Mouse (Mus musculus) heart, adult 11 months (tissue): ENCODE results near the gene Mindy2.
A peak's percentile ranks its signal among the peaks of the same experiment; 100 is the strongest.

ENCODE experiments used
- DNase-seq: peaks from one replicate; pipeline ENCODE4 v3.0.0; 2022

The Mindy2 gene

DNA sequence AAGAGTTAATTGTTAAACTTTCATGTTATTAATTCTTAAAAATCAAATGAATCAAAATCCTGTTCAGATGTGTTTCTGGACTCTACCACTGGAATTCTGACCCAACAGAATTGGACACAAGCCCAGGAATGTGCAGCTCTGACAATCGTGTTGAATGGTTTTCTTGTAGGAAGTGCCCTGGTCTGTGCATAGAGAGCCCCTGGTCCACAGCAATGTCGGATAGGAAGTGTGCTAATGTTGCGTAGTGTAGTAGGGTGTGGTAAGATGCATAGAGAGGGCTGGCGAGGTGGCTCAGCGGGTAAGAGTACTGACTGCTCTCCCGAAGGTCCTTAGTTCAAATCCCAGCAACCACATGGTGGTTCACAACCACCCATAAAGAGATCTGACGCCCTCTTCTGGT lies 9.8 kb upstream of the Mindy2 start:
- DNase-seq = peak; percentile 92

GRCm38 (mm10) chr9:70665372-70666145 lies 8.6 kb upstream of the Mindy2 start:
- no peak for DNase-seq

- DNase-seq = no peak
These were observed 7.9 kb upstream of the Mindy2 start for GRCm38 (mm10) chr9:70664847-70665246.

GRCm38 (mm10) chr9:70658266-70658665 lies 1.3 kb upstream of the Mindy2 start:
- DNase-seq = no peak

DNA sequence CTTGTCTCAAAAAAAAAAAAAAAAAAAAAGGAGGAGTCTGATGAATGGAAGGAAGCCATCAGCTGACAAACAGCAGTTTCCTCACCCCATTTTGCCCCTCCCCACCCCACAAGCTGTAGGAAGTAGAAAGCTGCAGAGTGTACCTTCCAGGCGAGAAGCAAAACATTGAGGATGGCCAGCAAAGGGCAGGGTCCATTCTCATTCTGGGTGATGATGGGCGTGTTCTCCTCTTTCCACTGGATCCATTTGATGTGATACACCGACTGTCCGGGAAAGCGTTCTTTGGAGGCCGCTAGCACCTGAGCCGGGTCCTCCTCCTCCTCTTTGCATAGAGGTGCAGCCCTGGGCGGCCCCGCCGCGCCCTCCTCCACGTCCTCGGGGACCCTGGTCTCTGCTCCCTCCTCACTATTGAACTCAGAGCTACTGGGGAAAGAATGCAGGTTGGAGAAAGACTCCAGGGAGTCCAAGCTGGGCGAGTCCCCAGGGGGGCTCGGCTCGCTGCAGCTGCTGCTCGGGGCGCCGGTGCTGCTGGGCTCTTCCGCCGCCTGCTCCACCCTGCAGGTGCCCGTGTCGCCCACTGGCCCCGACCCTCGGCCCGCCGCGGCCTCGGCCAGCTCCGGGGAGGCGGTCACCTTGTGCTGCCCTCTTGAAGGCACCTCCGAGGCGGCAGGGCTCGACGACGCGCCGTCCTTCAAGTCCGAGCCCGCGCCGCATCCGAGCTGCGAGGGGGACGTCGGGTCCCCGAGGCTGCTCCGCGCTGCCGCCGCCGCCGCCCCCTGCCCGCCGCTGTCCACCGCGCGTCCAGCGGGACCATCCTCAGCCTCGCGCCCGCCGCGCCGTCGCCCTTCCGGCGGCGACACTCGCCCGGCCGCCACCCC lies 605 bp downstream of the Mindy2 start, which contains the start of gene Gm10642:
Gene Gm10642 (plus strand): TSS at position 122 of the 878 bp plus-strand sequence.
- peak; percentile 97 for DNase-seq

DNA sequence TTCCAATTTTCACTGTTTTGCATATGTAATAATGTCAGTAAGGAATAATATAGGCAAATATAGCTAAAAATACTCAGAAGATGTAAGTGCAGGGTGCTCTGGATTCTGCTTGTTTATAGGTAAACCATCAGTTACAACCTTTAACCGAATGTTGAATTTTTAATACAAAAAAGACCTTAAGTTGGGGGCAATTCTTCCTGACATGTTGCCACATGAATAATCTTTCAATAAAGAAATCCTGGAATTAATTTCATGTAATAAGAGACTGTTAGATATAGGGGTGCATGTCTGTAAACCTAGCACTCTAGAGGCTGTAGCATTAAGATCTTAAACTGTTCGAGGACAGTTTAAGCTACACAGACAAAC lies 1.2 kb downstream of the Mindy2 start:
- no peak for DNase-seq

DNA sequence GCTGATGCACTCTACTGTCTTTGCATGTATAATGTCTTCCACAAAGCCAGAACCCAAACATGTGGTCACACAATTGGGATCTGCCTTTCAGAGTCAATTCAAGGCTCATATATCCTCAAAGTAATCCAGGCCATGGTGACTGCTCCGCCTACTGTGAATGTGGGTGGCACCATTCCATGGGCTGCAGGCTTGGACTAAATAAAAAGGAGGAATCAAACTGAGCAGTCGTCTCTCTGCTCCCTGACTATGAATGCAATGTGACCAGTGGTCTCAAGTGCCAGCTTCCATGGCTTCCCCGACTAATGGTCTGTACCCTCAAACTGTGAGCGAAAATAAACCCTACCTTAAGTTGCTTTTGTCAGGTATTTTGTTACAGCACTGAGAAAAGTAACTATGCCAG lies 2.5 kb downstream of the Mindy2 start:
- no peak for DNase-seq

GRCm38 (mm10) chr9:70653875-70654274 lies 3.1 kb downstream of the Mindy2 start:
- no peak for DNase-seq

- DNase-seq = no peak
These were observed 4.8 kb downstream of the Mindy2 start for GRCm38 (mm10) chr9:70652221-70652620.

- DNase-seq = peak; percentile 55
These were observed 6.0 kb downstream of the Mindy2 start for GRCm38 (mm10) chr9:70650994-70651393.

DNA sequence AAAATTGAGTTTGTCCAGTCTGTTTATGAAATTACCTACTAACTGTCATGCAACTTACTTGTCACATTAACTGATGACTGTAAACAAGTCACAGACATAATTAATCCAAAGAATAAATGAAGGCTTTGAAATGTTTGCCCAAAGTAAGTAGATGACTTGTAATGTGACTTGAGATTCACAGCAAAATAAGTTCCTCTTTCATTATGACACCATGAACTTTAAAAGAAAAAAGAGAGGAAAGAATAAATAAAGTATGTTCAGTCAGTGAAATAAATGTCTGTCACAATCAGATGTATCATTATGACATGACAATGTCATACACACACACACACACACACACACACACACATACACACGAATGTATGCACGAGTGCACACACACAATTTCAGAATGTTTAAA lies 6.7 kb downstream of the Mindy2 start:
- no peak for DNase-seq

GRCm38 (mm10) chr9:70636748-70637147 lies 20.2 kb downstream of the Mindy2 start:
- DNase-seq = no peak

DNA sequence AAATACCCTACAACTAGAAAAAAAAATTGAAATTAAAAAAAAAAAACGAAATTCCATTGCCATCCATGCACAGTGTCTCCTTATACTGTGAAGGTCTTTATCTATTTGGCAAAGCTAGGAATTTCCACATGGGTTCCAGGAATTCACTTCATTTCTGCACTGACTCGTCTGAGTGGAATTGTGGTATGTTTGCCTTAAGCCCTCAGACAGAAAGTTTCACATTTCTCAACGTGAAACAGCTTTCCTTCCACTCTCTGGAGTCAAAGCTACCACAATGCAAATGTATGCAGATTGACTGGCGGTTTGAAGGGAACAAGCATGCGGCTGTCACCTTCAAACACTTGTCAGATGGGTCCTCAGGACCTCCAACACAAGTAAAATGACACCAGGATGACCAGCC lies 25.3 kb downstream of the Mindy2 start:
- no peak for DNase-seq

DNA sequence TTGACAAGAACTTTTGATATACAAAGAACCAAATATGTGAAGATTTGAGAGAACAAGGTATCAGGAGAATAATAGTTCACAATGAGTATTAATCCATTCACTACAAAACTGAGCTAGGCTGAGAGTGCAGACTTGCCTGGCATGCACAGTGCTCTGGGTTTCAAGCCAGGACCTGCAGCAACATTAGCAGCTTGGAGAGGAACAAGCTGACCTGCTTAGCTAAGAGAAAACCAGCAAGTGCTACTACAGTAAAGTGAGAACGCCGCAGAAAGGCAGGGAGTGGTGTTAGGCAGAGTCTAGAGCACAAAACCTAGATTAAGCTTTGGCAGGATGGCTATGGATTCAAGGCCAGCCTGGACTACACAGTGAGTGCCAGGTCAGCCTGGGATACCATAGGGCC lies 27.3 kb downstream of the Mindy2 start:
- DNase-seq = no peak

DNA sequence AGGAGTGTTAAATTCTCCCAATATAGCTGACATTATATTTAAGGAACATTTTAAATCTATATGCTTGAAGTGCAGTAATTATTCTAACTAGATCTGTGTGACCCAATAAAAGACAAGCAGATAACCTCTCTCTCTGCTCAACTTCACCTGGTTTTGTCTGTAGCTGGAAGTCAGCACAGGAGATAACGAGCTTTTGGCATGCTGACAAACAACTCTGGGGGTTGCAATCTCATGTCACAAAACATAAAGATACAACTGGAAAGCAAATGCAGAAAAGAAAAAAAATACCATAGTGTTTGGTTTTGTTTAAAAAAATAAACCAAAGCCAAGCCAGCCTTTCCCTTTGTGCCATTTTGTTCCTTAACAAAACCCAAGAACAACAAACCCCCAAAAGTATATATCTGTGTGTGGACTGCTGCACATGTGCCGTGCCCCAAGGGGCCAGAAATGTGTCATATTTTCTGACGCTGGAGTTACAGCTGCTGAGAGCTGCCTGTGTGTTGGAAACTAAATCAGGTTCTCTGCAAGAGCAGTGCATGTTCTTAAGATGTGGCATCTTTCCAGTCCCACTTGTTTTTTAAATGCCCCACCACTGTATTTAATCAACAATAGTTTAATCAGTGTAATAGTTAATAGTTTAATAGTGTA lies 45.8 kb downstream of the Mindy2 start:
- DNase-seq = peak; percentile 90

DNA sequence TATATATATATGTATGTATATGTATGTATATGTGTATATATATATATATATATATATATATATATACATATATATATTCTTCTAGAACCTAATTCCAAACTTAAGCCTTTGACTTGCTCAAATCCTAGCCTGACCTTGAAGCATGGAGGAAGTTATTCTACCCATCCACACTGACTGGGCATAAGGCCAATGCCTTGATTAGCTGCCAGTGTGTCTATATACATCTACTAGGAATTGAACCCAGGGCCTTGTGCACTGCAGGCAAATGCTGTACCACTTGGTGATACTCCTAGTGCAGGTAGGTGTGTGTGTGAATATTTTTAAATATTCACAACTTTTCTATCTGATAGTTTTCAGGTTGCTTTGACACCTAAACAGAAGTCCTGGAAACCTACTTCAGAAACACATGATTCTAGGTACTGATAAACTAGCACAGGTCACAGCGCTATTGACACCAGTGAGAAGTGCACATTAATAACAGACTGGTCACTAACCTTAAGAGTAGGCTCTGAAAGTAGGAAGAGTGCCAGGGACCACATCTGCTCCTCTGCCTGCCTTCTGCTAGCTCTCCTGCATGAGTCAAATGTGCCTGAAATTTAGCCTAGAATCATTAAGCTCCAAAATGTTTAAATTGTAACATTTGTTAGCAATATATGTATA lies 54.7 kb downstream of the Mindy2 start:
- DNase-seq = peak; percentile 83

GRCm38 (mm10) chr9:70598271-70598670 lies 58.7 kb downstream of the Mindy2 start:
- no peak for DNase-seq

DNA sequence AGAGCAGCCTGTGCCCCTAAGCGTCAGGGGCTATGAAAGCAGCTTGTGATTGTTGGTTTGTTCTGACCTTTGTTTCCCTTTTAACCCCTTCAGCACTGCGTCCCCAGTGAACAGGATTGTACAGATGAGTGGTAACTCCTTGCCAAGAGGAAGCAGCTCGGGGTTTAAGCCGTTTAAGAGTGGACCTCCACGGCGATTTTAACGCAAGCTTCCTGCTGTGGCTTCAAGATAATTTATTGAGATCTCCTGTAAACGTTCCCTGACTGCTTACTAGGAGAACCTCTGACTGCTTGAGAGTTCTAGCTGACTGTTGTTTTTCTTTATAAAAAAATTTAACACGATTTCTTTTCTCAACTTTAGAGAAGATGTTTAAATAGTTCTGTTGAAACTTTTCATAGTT lies 65.5 kb downstream of the Mindy2 start:
- DNase-seq = peak; percentile 39

DNA sequence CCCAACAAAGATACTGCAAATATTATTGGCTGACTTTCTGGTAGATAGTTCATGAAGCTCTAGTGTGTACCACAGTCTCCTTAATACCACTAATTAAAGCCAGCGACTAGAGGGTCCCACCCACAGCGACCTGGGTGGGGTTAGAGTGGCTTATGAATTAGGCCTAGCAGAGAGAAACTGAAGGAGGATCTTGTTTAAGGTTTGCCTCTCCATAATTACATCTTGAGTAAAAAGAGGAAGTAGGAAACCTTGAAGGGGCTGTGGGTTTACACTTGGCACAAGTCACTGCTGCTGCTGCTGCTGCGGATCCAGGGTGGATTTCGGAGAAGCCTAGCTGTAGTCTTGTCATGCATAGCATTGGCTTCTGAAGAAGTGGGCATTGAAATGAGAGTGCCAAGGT lies 66.2 kb downstream of the Mindy2 start:
- peak; percentile 73 for DNase-seq

DNA sequence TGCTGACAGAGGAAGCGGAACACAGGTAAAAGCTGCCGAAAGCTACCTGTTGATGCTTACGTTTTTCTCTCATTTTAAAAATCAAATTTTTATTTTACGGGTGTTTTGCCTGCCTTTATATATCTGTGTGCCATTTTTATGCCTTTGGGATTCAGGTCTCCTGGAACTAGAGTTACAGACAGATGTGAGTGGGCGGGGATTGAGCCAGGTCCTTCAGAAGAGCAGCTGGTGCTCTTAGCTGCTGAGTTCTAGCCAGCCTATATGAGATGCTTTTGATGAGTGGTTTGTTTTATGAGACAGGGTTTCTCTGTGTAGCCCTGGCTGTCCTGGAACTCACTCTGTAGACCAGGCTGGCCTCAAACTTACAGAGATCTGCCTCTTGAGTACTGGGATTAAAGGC lies 69.8 kb downstream of the Mindy2 start:
- DNase-seq = peak; percentile 34

DNA sequence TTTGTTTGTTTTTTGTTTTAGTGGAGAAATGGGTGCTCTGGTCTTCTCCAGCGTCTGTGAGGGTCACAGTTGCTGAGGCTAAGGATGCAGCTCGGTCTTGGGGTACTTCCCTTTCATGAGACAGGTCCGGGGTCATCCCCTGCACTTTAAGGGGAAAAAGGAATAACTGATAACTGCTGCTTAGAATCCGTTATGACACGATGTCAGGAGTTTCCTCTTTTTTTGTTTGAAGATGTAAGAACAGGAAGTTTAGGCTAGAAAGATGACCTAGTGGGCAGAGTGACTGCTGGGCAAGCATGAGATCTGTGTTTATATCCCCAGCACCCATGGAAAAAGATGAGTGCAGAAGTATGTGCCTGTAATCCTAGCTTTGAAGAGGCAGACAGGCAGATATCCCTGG lies 71.8 kb downstream of the Mindy2 start:
- DNase-seq = peak; percentile 53

DNA sequence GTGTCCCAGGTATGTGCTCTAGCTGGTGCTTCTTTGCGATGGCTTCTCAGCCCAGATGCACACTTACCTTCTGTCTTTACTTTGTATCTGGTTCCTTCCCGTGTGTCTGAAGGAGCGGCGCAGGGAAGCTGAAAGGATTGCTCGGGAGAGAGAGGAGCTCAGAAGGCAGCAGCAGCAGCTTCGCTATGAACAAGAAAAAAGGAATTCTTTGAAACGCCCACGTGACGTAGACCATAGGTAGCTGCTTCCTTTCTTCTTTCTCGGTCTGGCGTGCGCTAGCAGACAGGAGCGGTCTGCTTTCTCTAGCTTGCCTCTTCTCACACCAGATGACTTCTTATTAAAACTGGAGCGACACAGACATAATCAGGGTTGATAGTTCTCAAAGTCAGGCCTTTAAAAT lies 72.3 kb downstream of the Mindy2 start:
- peak; percentile 42 for DNase-seq

DNA sequence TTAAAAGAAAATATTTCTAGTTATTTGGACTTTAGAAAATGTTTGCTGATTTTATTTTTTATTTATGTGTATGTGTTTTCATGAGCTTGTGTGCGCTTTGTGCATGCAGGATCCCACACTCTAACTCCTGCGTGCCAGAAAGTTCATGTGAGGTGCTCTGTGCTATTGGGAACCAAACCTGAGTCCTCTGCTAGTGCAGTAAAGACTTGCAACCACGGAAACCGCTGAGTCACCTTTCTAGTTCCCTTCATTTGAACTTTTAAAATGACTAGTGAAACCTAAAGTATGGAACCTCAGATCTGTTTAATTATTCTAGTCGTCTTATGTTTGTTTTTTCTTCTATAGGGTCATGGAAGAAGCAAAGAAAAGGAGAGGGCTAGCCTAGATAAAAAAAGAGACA lies 76.0 kb downstream of the Mindy2 start:
- peak; percentile 16 for DNase-seq
